Mouse (Mus musculus) bone marrow macrophage, adult 2 months (primary cell): ENCODE data around the gene Zswim9. TPM values are rescaled to one million over a fixed set of nuclear protein-coding genes. Genes with fewer than 3 reads are reported as not detected.

Experiments used
- H3K27ac ChIP-seq: 2 replicates; pipeline ENCODE4 v1.5.1; 2012; ENCODE audit warnings: low read depth, low read length; ENCODE audit not compliant: insufficient read depth
- H3K4me1 ChIP-seq: 2 replicates; pipeline ENCODE4 v1.6.1; 2012; ENCODE audit warnings: low read length; ENCODE audit not compliant: control insufficient read depth, insufficient read depth
- H3K4me3 ChIP-seq: 2 replicates; pipeline ENCODE4 v1.5.1; 2012; ENCODE audit warnings: mild to moderate bottlenecking, low read length, moderate library complexity; ENCODE audit not compliant: insufficient read depth
- CTCF ChIP-seq: IDR thresholded peaks from 2 replicates; pipeline ENCODE4 v1.5.1; 2012; ENCODE audit warnings: low read depth, mild to moderate bottlenecking, low read length, moderate library complexity
- POLR2A ChIP-seq: IDR thresholded peaks from 2 replicates; pipeline ENCODE4 v1.6.1; 2012; ENCODE audit warnings: mild to moderate bottlenecking, low read depth, low read length, borderline replicate concordance
- polyA plus RNA-seq: library from polyadenylated mRNA; stranded (reverse); fragments of >200 nt; gene quantifications from 2 replicates; pipeline ENCODE4 v1.2.4, GENCODE M21; 2012; ENCODE audit not compliant: missing spikeins, insufficient read depth, insufficient read length

Gene Zswim9
- polyA plus RNA-seq, 1 experiment, result 7.2 TPM

DNA sequence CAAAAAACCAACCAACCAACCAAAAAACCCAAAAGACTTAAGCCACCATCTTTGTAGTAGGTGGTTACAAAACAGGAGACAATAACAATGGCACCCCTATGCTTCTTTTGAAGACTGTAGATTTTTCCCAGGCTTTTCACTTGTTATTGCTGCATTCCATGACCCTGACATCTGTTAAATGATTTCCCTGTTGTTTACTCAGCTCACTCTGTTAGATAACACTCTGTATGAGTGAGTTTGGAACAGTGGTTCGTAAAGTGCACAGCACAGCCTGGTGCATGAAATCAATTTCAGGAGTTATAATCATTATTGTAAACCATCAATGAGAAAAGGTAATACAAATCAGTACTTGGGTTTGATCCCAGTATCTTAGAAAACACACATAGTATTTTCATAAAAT lies 6.8 kb downstream of the Zswim9 start:
- Histone ChIP-seq H3K27ac (no peak overlapping the region), H3K4me3 (no peak overlapping the region), H3K4me1 (no peaks in the 10 kb centered on the region)
- TF ChIP-seq CTCF (no peak), POLR2A (no peak)

DNA sequence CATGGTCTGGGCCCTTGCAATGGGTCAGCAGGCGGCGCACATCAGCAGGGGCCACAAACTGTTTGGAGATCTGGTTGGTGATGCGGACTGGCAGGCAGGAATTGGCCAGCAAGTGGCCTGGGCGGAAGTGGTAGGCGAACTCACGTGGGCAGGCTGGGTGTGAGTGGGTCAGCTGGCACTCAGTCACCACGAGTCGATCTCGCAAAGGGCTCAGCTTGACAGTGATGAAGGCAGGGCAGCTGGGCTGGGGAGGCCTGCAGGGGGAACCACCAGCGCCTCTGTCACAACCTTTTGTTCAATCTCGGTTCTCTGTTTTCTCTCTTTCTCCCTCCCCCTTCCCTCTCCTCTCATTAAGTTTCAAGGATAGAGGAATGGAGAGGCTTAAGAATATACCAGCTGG lies 9.1 kb downstream of the Zswim9 start:
- Histone ChIP-seq H3K4me3 (no peak overlapping the region), H3K27ac (no peak overlapping the region), H3K4me1 (no peaks in the 10 kb centered on the region)
- TF ChIP-seq CTCF (no peak), POLR2A (no peak)

DNA sequence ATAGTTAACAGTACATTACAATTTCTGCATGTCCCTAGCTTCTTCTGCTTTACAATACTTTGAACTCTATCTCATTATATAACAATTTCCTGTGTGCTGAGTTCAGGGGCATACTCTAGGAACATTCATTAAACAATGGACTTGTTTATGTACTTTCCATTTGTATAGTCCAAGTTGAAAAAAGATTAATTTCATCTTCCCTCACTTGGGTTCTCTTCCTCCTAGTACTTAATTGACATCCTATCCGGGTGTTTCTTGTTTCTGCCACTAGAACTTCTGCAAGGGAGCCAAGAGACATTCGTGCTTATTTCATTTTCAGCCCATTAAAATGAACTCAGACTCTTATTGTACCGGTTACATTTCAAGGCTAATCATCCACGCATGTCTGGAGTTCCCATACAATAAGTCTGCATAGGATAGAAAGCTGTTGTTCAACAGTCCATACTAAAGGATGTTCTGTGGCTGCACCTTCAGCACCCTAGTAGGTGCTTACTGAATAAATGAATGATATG lies 9.7 kb downstream of the Zswim9 start:
- Histone ChIP-seq H3K4me1 (no peaks in the 10 kb centered on the region), H3K27ac (no peak overlapping the region), H3K4me3 (no peak overlapping the region)
- TF ChIP-seq POLR2A, result no peak

DNA sequence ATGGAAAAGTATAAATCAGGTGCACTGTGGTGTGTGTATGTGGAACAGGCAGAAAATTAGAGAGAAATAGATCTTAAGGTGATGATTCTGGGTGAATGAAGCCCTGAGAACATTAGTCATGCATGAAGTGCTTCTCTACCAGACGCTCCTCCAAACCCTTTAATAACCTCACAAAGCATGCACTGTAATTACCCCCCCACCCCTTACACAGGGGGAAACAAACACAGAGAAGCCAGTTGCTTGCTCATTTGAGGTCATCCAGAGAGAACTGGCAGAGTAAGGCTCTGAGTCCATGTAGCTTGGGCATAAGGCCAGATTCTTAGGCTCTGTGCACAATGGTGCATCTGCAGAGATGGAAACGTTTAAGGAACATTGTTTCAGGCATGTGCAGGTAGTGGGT lies 14.1 kb downstream of the Zswim9 start:
- TF ChIP-seq CTCF (no peak), POLR2A (no peak)
- H3K4me3 ChIP-seq, result no peak overlapping the region
- no peaks in the 10 kb centered on the region for H3K4me1 ChIP-seq
- H3K27ac ChIP-seq, result no peak overlapping the region

DNA sequence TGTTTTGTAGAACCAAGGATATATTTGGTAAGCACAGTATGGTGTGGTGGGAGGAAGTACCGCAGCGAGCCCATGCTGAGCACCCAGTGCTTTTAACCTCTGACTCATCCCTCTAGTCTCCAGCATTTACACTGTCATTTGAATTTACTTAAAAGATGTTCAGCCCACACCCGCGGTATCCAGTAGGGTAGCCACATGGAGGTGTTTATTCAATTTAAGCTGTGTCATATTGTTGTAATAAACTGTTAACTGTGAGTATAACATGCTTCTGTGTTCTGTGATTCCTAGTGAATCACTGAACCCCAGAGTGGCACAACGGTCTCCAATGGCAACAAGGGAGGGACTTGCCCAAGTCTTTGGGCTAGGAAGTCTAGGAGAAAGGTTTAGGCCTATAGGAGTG lies 14.7 kb downstream of the Zswim9 start:
- no peak for TF ChIP-seq POLR2A
- TF ChIP-seq CTCF, result no peak
- no peak overlapping the region for H3K27ac ChIP-seq
- H3K4me3 ChIP-seq, result no peak overlapping the region

GRCm38 (mm10) chr7:13260746-13261700 lies 17.5 kb downstream of the Zswim9 start:
- Histone ChIP-seq H3K27ac (no peak overlapping the region), H3K4me3 (no peak overlapping the region), H3K4me1 (no peaks in the 10 kb centered on the region)
- TF ChIP-seq CTCF, result no peak
- no peak for TF ChIP-seq POLR2A

More for the DNA sequence above, 14.7 kb downstream of the Zswim9 start:
- no peaks in the 10 kb centered on the region for H3K4me1 ChIP-seq

DNA sequence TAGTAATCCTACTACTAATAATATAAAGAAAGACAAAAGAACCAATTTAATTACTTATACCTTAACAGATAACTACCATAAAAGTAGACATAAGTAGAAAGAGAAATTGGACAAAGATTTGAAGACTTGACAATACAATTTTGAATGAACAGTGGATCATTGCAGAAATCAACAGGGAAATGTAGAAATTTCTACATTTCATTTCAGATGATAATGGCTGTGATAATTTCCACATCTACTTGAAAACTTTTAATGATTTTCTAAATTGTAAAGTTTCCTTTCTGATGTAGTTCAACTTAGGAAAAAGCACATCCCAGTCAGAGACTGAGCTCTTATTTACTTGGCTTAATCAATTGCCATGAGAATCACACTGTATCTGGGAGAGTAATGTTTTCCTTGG lies 65.8 kb downstream of the Zswim9 start, which contains the start of gene Vmn1r89:
Gene Vmn1r89, plus strand, starts transcription at position 301 of the 400 bp plus-strand sequence.
- Histone ChIP-seq H3K4me1 (no peaks in the 10 kb centered on the region), H3K4me3 (no peak within 1 kb of the TSS), H3K27ac (no peak within 1 kb of the TSS)
- TF ChIP-seq POLR2A (no peak), CTCF (no peak)

Other genes starting within 250 kb of the Zswim9 start
- gene Chmp2a, start 243.9 kb downstream of the Zswim9 start, polyA plus RNA-seq, result 161 and 167 TPM in 2 replicates
- 171 and 193 TPM in 2 replicates for gene Ube2m, start 240.4 kb downstream of the Zswim9 start, polyA plus RNA-seq
- 1.2 and 1.5 TPM in 2 replicates for gene Mzf1, start 224.0 kb downstream of the Zswim9 start, polyA plus RNA-seq
- gene Vmn1r85, start 183.5 kb downstream of the Zswim9 start, polyA plus RNA-seq, result not detected in 2 replicates
- gene Vmn1r86, start 158.8 kb downstream of the Zswim9 start, polyA plus RNA-seq, result 0.57 TPM in 1 of 2 replicates, not detected in the other
- gene Vmn1r87, start 138.6 kb downstream of the Zswim9 start, polyA plus RNA-seq, result 0.13 TPM in 1 of 2 replicates, not detected in the other
- 0.07 TPM in 1 of 2 replicates, not detected in the other for gene Vmn1r88, start 119.2 kb downstream of the Zswim9 start, polyA plus RNA-seq
- not detected in 2 replicates for gene Vmn1r89, start 65.7 kb downstream of the Zswim9 start, polyA plus RNA-seq
- gene Lig1, start 1.4 kb downstream of the Zswim9 start, polyA plus RNA-seq, result 44.4 and 49.4 TPM in 2 replicates
- 0.32 TPM in 2 replicates for gene Pla2g4c, start 45.9 kb upstream of the Zswim9 start, polyA plus RNA-seq
- gene Cabp5, start 119.4 kb upstream of the Zswim9 start, polyA plus RNA-seq, result not detected in 2 replicates
- gene Bsph1, start 172.1 kb upstream of the Zswim9 start, polyA plus RNA-seq, result not detected in 2 replicates